Mouse (Mus musculus): ENCODE data around the gene Timm44. TPM values are rescaled to one million over a fixed set of nuclear protein-coding genes. Genes with fewer than 3 reads are reported as not detected.
"Not testable (repeated sequence)": the region's sequence is repeated elsewhere in the genome, so short reads cannot be mapped to it uniquely, and the experiment has no call there.

The Timm44 gene
- polyA plus RNA-seq, 1 experiment from 2014 or later: 37.8 TPM

DNA sequence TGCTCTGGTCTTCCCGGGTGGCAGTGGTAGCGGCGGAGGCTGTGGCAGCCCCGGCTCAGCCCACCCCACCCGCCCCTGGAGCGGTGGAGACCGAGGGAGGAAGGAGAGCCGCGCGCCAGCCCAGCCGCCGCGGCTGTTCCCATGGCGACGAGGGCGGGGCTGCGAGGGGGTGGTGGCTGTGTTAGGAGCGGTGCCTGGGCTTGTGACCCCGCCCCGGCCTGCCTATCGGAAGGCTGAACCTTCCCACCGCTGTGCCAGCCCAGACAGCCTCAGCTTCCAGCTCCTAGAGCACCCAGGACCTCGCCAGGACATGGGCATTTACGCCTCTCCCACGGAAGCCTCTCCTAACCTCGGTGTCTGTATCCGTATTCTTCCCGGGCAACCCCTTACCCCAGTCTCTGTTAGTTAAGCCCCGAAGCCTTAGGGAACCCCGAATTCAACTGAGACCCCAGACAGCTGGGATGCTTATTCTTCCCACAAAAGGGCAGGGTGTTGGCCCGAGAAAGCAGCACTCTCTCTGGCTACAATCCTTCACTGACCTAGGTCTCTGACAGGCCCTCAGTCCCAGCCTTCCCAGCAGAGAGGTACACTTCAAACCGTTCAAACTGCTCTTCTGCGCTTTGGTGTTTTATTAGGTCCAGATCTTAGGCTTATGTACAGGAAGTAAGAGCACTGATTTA lies 16.4 kb downstream of the Timm44 start, which contains the start of gene Ctxn1:
Gene Ctxn1 (minus strand): TSS at position 150 of the 680 bp plus-strand sequence.
- TF ChIP-seq CTCF (IDR thresholded peaks at IDR 0.05; ENCODE audit: low read depth) (no peak), EP300 (optimal IDR thresholded peaks at IDR 0.05) (no peak)
- Histone ChIP-seq H3K9me3 (ENCODE audit: control insufficient read depth, low read length) (no peaks in the 10 kb centered on the region), H3K27me3 (ENCODE audit: control insufficient read depth, insufficient read depth, low read length) (no peaks in the 10 kb centered on the region), H3K36me3 (ENCODE audit: control insufficient read depth, insufficient read depth, low read length) (peaks cover 22% of the 10 kb centered on the region), H3K4me3 (ENCODE audit: low read depth, low read length) (peak within 1 kb of the TSS; percentile 62), H3K27ac (replicated peaks) (peak within 1 kb of the TSS; percentile 61), H3K9ac (ENCODE audit: low read length) (peak within 1 kb of the TSS; percentile 67), H3K4me2 (replicated peaks; ENCODE audit: low read depth) (peak within 1 kb of the TSS; percentile 94), H3K4me1 (replicated peaks; ENCODE audit: control insufficient read depth, insufficient read depth) (no peaks in the 10 kb centered on the region; the same call in 1 of the 2 replicates)
- ATAC-seq (ENCODE audit: low FRiP score, low TSS enrichment) (peak; percentile 95), DNase-seq (ENCODE audit: low spot score) (peak; percentile 98)
- WGBS: 9% methylated on average over 19 of the region's 33 CpGs

- Histone ChIP-seq H3K4me2 (replicated peaks; ENCODE audit: low read depth) (peak overlapping the region; percentile 94), H3K27ac (replicated peaks) (peak overlapping the region; percentile 61), H3K4me1 (replicated peaks; ENCODE audit: control insufficient read depth, insufficient read depth) (no peaks in the 10 kb centered on the region; the same call in 1 of the 2 replicates), H3K27me3 (ENCODE audit: control insufficient read depth, insufficient read depth, low read length) (no peaks in the 10 kb centered on the region), H3K36me3 (ENCODE audit: control insufficient read depth, insufficient read depth, low read length) (peaks cover 22% of the 10 kb centered on the region), H3K4me3 (ENCODE audit: low read depth, low read length) (peak overlapping the region; percentile 62), H3K9me3 (ENCODE audit: control insufficient read depth, low read length) (no peaks in the 10 kb centered on the region), H3K9ac (ENCODE audit: low read length) (peak overlapping the region; percentile 67)
- DNase-seq (ENCODE audit: low spot score) (no peak), ATAC-seq (ENCODE audit: low FRiP score, low TSS enrichment) (peak; percentile 52)
- TF ChIP-seq CTCF (IDR thresholded peaks at IDR 0.05; ENCODE audit: low read depth) (no peak), EP300 (optimal IDR thresholded peaks at IDR 0.05) (no peak)
- under 1% methylated on average over 32 of the region's 32 CpGs for WGBS
Observed at GRCm38 (mm10) chr8:4258678-4259077, 17.0 kb downstream of the Timm44 start.

DNA sequence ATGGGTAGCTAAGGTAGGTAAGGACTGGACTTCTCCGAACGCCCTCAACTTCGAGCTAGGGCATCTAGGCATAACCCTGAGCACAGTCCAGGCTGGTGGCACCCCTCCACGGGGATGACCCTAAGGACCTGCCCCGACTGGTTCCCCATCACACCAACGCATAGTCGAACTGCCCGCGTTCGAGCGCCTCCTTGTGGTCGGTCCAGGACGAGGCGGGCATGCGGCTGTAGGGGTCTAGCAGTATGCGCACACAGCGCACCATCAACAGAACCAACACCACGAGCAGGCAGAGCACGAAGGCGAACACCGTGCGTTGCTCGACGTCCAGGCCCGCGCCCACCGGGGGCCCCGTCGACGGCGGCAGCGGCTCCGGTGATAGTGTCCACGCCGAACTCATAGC lies 17.5 kb downstream of the Timm44 start:
- Histone ChIP-seq H3K9me3 (ENCODE audit: control insufficient read depth, low read length) (no peaks in the 10 kb centered on the region), H3K27ac (replicated peaks) (peak overlapping the region; percentile 61), H3K9ac (ENCODE audit: low read length) (peak overlapping the region; percentile 67), H3K27me3 (ENCODE audit: control insufficient read depth, insufficient read depth, low read length) (no peaks in the 10 kb centered on the region), H3K36me3 (ENCODE audit: control insufficient read depth, insufficient read depth, low read length) (peaks cover 21% of the 10 kb centered on the region), H3K4me3 (ENCODE audit: low read depth, low read length) (peak overlapping the region; percentile 62), H3K4me2 (replicated peaks; ENCODE audit: low read depth) (peak overlapping the region; percentile 94), H3K4me1 (replicated peaks; ENCODE audit: control insufficient read depth, insufficient read depth) (no peaks in the 10 kb centered on the region; the same call in 1 of the 2 replicates)
- WGBS: 4% methylated on average over 35 of the region's 35 CpGs
- DNase-seq (ENCODE audit: low spot score) (peak; percentile 84), ATAC-seq (ENCODE audit: low FRiP score, low TSS enrichment) (peak; percentile 62)
- TF ChIP-seq EP300 (optimal IDR thresholded peaks at IDR 0.05): no peak
- peak; percentile 94 for TF ChIP-seq CTCF (IDR thresholded peaks at IDR 0.05; ENCODE audit: low read depth)

- WGBS: 69% methylated on average over 4 of the region's 4 CpGs
- no peaks in the 10 kb centered on the region for H3K9me3 ChIP-seq (ENCODE audit: control insufficient read depth, low read length)
- DNase-seq (ENCODE audit: low spot score) (no peak), ATAC-seq (ENCODE audit: low FRiP score, low TSS enrichment) (no peak)
- H3K4me1 ChIP-seq (replicated peaks; ENCODE audit: control insufficient read depth, insufficient read depth): peaks cover 2% of the 10 kb centered on the region; the same call in 1 of the 2 replicates
- no peaks in the 10 kb centered on the region for H3K27me3 ChIP-seq (ENCODE audit: control insufficient read depth, insufficient read depth, low read length)
- no peak overlapping the region for H3K4me3 ChIP-seq (ENCODE audit: low read depth, low read length)
- peaks cover 17% of the 10 kb centered on the region for H3K36me3 ChIP-seq (ENCODE audit: control insufficient read depth, insufficient read depth, low read length)
- TF ChIP-seq CTCF (IDR thresholded peaks at IDR 0.05; ENCODE audit: low read depth): no peak
- TF ChIP-seq EP300 (optimal IDR thresholded peaks at IDR 0.05): no peak
- H3K4me2 ChIP-seq (replicated peaks; ENCODE audit: low read depth): no peak overlapping the region
- no peak overlapping the region for H3K9ac ChIP-seq (ENCODE audit: low read length)
- H3K27ac ChIP-seq (replicated peaks): peak overlapping the region; percentile 61
Observed at GRCm38 (mm10) chr8:4257350-4257749, 18.4 kb downstream of the Timm44 start.

- WGBS: 45% methylated on average over 4 of the region's 4 CpGs
- H3K9ac ChIP-seq (ENCODE audit: low read length): no peak overlapping the region
- H3K4me2 ChIP-seq (replicated peaks; ENCODE audit: low read depth): no peak overlapping the region
Observed at GRCm38 (mm10) chr8:4256911-4257310, 18.8 kb downstream of the Timm44 start.

DNA sequence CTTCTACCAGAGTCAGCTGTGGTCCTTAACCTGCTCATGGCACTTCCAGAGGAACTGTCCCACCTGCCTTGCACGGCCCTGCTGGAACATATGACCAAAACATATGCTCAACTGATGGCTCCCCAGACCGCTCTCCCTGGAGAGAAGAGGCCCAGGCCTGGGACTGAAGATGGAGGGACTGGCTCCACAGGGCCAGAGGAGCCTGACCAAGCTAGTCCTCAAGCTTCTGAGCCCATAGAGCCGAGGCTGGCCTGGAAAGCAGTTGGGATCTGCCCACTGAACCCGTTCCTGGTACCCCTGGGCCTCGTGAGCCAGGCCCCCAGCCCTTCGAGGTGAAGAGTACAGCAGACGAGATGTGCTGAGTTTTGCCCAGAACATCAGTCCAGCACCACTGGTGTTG lies 20.2 kb downstream of the Timm44 start:
- not testable (repeated sequence) for H3K4me3 ChIP-seq (ENCODE audit: low read depth, low read length); ATAC-seq (ENCODE audit: low FRiP score, low TSS enrichment); H3K36me3 ChIP-seq (ENCODE audit: control insufficient read depth, insufficient read depth, low read length); H3K27ac ChIP-seq (replicated peaks); H3K9me3 ChIP-seq (ENCODE audit: control insufficient read depth, low read length); H3K4me2 ChIP-seq (replicated peaks; ENCODE audit: low read depth); H3K9ac ChIP-seq (ENCODE audit: low read length); H3K27me3 ChIP-seq (ENCODE audit: control insufficient read depth, insufficient read depth, low read length); H3K4me1 ChIP-seq (replicated peaks; ENCODE audit: control insufficient read depth, insufficient read depth); DNase-seq (ENCODE audit: low spot score)
- WGBS: 82% methylated on average over 7 of the region's 7 CpGs

More at GRCm38 (mm10) chr8:4256911-4257310, 18.8 kb downstream of the Timm44 start:
- ATAC-seq (ENCODE audit: low FRiP score, low TSS enrichment) (no peak), DNase-seq (ENCODE audit: low spot score) (no peak)
- no peak for TF ChIP-seq EP300 (optimal IDR thresholded peaks at IDR 0.05)
- TF ChIP-seq CTCF (IDR thresholded peaks at IDR 0.05; ENCODE audit: low read depth): no peak
- Histone ChIP-seq H3K27ac (replicated peaks) (peak overlapping the region; percentile 82), H3K9me3 (ENCODE audit: control insufficient read depth, low read length) (no peaks in the 10 kb centered on the region), H3K36me3 (ENCODE audit: control insufficient read depth, insufficient read depth, low read length) (peaks cover 13% of the 10 kb centered on the region), H3K4me3 (ENCODE audit: low read depth, low read length) (no peak overlapping the region), H3K4me1 (replicated peaks; ENCODE audit: control insufficient read depth, insufficient read depth) (peaks cover 3% of the 10 kb centered on the region; the same call in 1 of the 2 replicates), H3K27me3 (ENCODE audit: control insufficient read depth, insufficient read depth, low read length) (no peaks in the 10 kb centered on the region)

All from stomach, postnatal 0 days (tissue).